In the genomic region with DNA sequence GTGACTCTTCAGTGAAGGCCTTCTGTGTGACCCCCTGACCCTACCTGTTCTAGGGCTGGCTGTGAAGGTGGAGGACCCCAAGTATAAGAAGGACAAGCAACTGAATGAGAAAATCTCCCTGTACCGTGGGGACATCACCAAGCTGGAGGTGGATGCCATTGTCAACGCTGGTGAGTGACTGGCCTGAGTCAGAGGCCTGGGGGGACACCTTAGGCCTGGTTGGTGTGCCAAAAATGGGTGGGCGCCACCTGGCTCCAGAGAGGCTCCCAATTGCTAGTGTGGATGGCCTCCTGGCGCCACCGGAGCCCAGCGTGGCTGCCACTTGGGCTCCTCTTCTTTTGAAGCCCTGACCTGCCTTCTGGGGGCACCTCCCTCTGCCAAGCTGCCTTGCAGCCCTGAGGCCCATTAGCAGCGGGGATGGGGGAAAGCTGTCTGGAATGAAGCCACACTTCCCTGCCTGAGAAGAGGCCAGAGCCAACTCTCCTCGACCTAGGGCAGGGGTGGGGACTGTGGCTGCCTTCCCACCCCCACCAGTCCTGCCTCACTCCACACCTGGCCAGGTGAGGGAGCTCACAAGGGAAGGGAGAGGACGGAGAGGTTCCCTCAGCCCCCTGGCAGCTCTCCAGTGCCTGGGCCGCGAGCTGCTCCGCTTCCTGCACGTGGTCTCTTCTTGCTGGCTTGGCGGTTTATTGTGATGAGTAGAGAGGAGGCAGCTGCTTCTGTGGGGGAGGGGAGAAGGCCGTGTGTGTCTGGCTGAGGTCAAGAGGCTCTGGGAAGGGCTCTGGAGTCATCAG, we compare ENCODE assay signal across 8 mouse cellular contexts. TPM values are rescaled to one million over a fixed set of nuclear protein-coding genes. Genes with fewer than 3 reads are reported as not detected.
A peak's percentile ranks its signal among the peaks of the same experiment; 100 is the strongest.
DNase-seq lines count a peak whose midpoint lies in the region; ATAC-seq and TF ChIP-seq lines count a peak whose summit lies in the region.

No protein-coding gene starts in this region.

- H3K9me3 ChIP-seq in lung, postnatal 0 days (ENCODE audit: low read length) = no peaks in the 10 kb centered on the region

- no peak for TF ChIP-seq EP300 in lung, postnatal 0 days (IDR thresholded peaks at IDR 0.05)

- H3K9ac ChIP-seq in lung, postnatal 0 days (replicated peaks; ENCODE audit: low read depth) = no peak overlapping the region

- TF ChIP-seq CTCF in lung, postnatal 0 days (IDR thresholded peaks at IDR 0.05) = 0 out of 2 replicates have a peak, but pooled peaks have one; percentile 4
- TF ChIP-seq CTCF in layer of hippocampus, adult 2 months (conservative IDR thresholded peaks at IDR 0.05) = no peak

- H3K4me3 ChIP-seq in lung, postnatal 0 days (ENCODE audit: low read depth, low read length) = no peak overlapping the region
- H3K4me3 ChIP-seq in layer of hippocampus, adult 2 months = no peak overlapping the region

- peaks cover 4% of the 10 kb centered on the region; the same call in 1 of the 2 replicates for H3K4me1 ChIP-seq in lung, postnatal 0 days (ENCODE audit: insufficient read depth, low read depth, low read length)

- peak; percentile 67 for DNase-seq in lung, postnatal 0 days (ENCODE audit: low spot score)
- no peak for DNase-seq in lung, postnatal 36 days
- peak; percentile 80 for DNase-seq in embryo, embryonic 10 days (ENCODE audit: low spot score)
- DNase-seq in heart, postnatal 10 days = peak; percentile 57 to 63
- DNase-seq in kidney, postnatal 14 days = peak; percentile 86
- peak; percentile 61 for DNase-seq in naive thymus-derived CD4-positive, alpha-beta T cell, adult 2 months (ENCODE audit: low read depth)
- no peak for DNase-seq in layer of hippocampus, adult 2 months (ENCODE audit: low spot score in 2 of 2)
- no peak for DNase-seq in cerebellum, adult 8-10 months

- 25% methylated on average over 15 of the region's 15 CpGs for WGBS in lung, postnatal 0 days

- intact Hi-C loops in heart, postnatal 10 days (cut with DNase I) = loop anchor here (5.0 to 10.0 kb wide), 2 partner anchors 279 to 371 kb away; a partner anchor contains a TSS

- peak; percentile 19; the same call in 1 of the 2 replicates for ATAC-seq in lung, postnatal 0 days

- H3K27me3 ChIP-seq in lung, postnatal 0 days (replicated peaks; ENCODE audit: insufficient read depth, low read length) = no peaks in the 10 kb centered on the region

- no peaks in the 10 kb centered on the region for H3K36me3 ChIP-seq in lung, postnatal 0 days (ENCODE audit: insufficient read depth, low read length)

- H3K4me2 ChIP-seq in lung, postnatal 0 days (replicated peaks; ENCODE audit: low read depth, low read length) = no peak overlapping the region

- H3K27ac ChIP-seq in lung, postnatal 0 days (ENCODE audit: low read length) = no peak overlapping the region
- no peak overlapping the region for H3K27ac ChIP-seq in layer of hippocampus, adult 2 months

RNA-seq across cellular contexts. Expression of a gene that starts 9.6 kb away (rescaled TPM):
- polyA plus RNA-seq in lung, postnatal 0 days (2015; fragmentation: Nextera tagmentation; extraction: Ambion mirVana) = 16.0 and 19.4 TPM in 2 replicates
- 100 to 1,000 TPM; 168 to 172 TPM for total RNA-seq in heart, postnatal 10 days (2021)
- 10 to 100 TPM; 20.3 to 22.4 TPM for total RNA-seq in layer of hippocampus, adult 2 months (2021)

RNA-seq across cellular contexts. Expression of a gene that starts 26.5 kb away (rescaled TPM):
- 51.8 and 58.5 TPM in 2 replicates for polyA plus RNA-seq in lung, postnatal 0 days (2015; fragmentation: Nextera tagmentation; extraction: Ambion mirVana)
- 100 to 1,000 TPM; 104 to 117 TPM for total RNA-seq in heart, postnatal 10 days (2021)
- 100 to 1,000 TPM; 179 to 195 TPM for total RNA-seq in layer of hippocampus, adult 2 months (2021)

RNA-seq across cellular contexts. Expression of a gene that starts 39.3 kb away (rescaled TPM):
- polyA plus RNA-seq in lung, postnatal 0 days (2015; fragmentation: Nextera tagmentation; extraction: Ambion mirVana) = 0.17 and 0.19 TPM in 2 replicates
- total RNA-seq in heart, postnatal 10 days (2021) = 1 to 10 TPM; 1.2 to 1.3 TPM
- total RNA-seq in layer of hippocampus, adult 2 months (2021) = 10 to 100 TPM; 17.9 to 19.5 TPM

RNA-seq across cellular contexts. Expression of a gene that starts 47.0 kb away (rescaled TPM):
- 15.8 and 16.0 TPM in 2 replicates for polyA plus RNA-seq in lung, postnatal 0 days (2015; fragmentation: Nextera tagmentation; extraction: Ambion mirVana)
- 1 to 10 TPM; 5.2 to 6.6 TPM for total RNA-seq in heart, postnatal 10 days (2021)
- total RNA-seq in layer of hippocampus, adult 2 months (2021) = 1 to 10 TPM; 3.6 to 5.0 TPM

Comparison
In these comparisons a context has a peak if more than half of its experiments do, and no peak if none do; other contexts are left out.
1. DNase-seq: peak in lung, postnatal 0 days (single experiment), embryo, embryonic 10 days (single experiment), heart, postnatal 10 days (2 of 2), kidney, postnatal 14 days (single experiment) and naive thymus-derived CD4-positive, alpha-beta T cell, adult 2 months (single experiment); none in lung, postnatal 36 days (single experiment), layer of hippocampus, adult 2 months (0 of 2) and cerebellum, adult 8-10 months (single experiment).
2. RNA of a gene that starts 9.6 kb away (total RNA-seq): 168 to 172 TPM in heart, postnatal 10 days; 20.3 to 22.4 TPM in layer of hippocampus, adult 2 months; every median in the first group is over 4 times any median in the second.
3. RNA of a gene that starts 39.3 kb away (total RNA-seq): 17.9 to 19.5 TPM in layer of hippocampus, adult 2 months; 1.2 to 1.3 TPM in heart, postnatal 10 days; every median in the first group is over 4 times any median in the second.